Mouse (Mus musculus): ENCODE measurements at regions not wholly inside any gene's neighbourhood (a gene's known extent, or its start where the extent isn't known, plus 50 kb on each side); places are given as distances from the start of the nearest gene placed in this dataset.

DNA sequence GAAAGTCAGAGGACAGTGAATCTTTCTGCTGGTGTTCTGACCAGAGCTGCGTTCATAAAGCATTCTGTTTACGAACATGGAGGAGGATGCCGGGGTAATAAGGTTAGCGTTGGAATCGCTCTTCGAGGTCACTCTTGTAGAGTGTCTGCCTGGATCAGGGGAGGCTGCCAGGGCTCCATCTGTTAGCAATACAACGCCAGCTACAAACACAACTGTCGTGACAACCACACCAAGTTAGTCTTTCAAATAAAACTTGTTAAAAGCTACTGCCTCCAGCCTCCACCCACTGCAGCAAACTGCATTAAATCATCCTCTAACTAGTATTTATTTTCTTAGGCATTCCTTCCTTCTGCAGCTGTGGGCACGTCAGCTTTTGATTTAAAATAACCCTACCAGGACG lies 525.0 kb downstream of the 1700129C05Rik start:
- H3K27ac ChIP-seq (ENCODE audit: insufficient read depth, low read depth): no peak overlapping the region
- dilution Hi-C loops (cut with MboI; ENCODE audit: extremely low pct_ligation_motif_present, extremely low pct_unique_long_range_greater_than_20kb, low sequenced_read_pairs): no loop called here
- no peak for DNase-seq (ENCODE audit: extremely low read depth)

GRCm38 (mm10) chr14:58608216-58608615 lies 534.5 kb downstream of the 1700129C05Rik start:
- H3K4me2 ChIP-seq (ENCODE audit: insufficient read depth, low read depth, poor library complexity, severe bottlenecking): no peak overlapping the region

More for the DNA sequence above, 525.0 kb downstream of the 1700129C05Rik start:
- Histone ChIP-seq H3K9me3 (replicated peaks; ENCODE audit: low read length) (peaks cover 3% of the 10 kb centered on the region), H3K4me3 (replicated peaks in 1 of 3; ENCODE audit: low read depth in 2 of 3, low read length in 2 of 3, poor library complexity in 1 of 3) (no peak overlapping the region), H3K36me3 (replicated peaks in 1 of 2; ENCODE audit: control insufficient read depth in 1 of 2, insufficient read depth in 1 of 2, low read length in 1 of 2) (no peaks in the 10 kb centered on the region), H3K27me3 (replicated peaks) (no peaks in the 10 kb centered on the region), H3K79me2 (replicated peaks; ENCODE audit: control insufficient read depth, extremely low read depth, insufficient read depth, poor library complexity, severe bottlenecking) (no peaks in the 10 kb centered on the region), H3K9ac (ENCODE audit: insufficient read depth, low read depth) (no peak overlapping the region), H3K4me2 (ENCODE audit: insufficient read depth, low read depth, poor library complexity, severe bottlenecking) (no peak overlapping the region), H3K4me1 (ENCODE audit: control insufficient read depth in 1 of 2, insufficient read depth in 2 of 2) (peaks cover 7 to 31% of the 10 kb centered on the region in 2 experiments; a peak in 3 of 4 replicates)
- TF ChIP-seq SMC3 (IDR thresholded peaks at IDR 0.05; ENCODE audit: low read depth, low read length): no peak
- TF ChIP-seq IRF4 (IDR thresholded peaks at IDR 0.05; ENCODE audit: low read depth, low read length): no peak
- no peak for TF ChIP-seq MAZ (IDR thresholded peaks at IDR 0.05; ENCODE audit: low read depth, low read length)
- no peak for TF ChIP-seq CHD1 (IDR thresholded peaks at IDR 0.05; ENCODE audit: low read depth, low read length)
- no peak for TF ChIP-seq RCOR1 (conservative IDR thresholded peaks at IDR 0.05; ENCODE audit: low read depth, low read length)
- TF ChIP-seq ZKSCAN1 (IDR thresholded peaks at IDR 0.05; ENCODE audit: borderline replicate concordance, low read depth, low read length): no peak
- TF ChIP-seq USF2 (conservative IDR thresholded peaks at IDR 0.05; ENCODE audit: low read depth, low read length): no peak
- TF ChIP-seq ZMIZ1 (IDR thresholded peaks at IDR 0.05; ENCODE audit: low read depth, low read length): no peak
- TF ChIP-seq ETS1 (conservative IDR thresholded peaks at IDR 0.05; ENCODE audit: low read depth, low read length): no peak
- no peak for TF ChIP-seq HCFC1 (IDR thresholded peaks at IDR 0.05; ENCODE audit: low read depth, low read length)
- TF ChIP-seq KAT2A (IDR thresholded peaks at IDR 0.05; ENCODE audit: insufficient replicate concordance, low read length): no peak
- in situ Hi-C loops (cut with MboI; ENCODE audit: low pct_ligation_motif_present, low pct_unique_long_range_greater_than_20kb, low sequenced_read_pairs): no loop called here

More at GRCm38 (mm10) chr14:58608216-58608615, 534.5 kb downstream of the 1700129C05Rik start:
- H3K27me3 ChIP-seq (replicated peaks): no peaks in the 10 kb centered on the region
- H3K36me3 ChIP-seq (replicated peaks in 1 of 2; ENCODE audit: control insufficient read depth in 1 of 2, insufficient read depth in 1 of 2, low read length in 1 of 2): no peaks in the 10 kb centered on the region
- H3K9me3 ChIP-seq (replicated peaks; ENCODE audit: low read length): peaks cover 3% of the 10 kb centered on the region
- no peak overlapping the region for H3K4me3 ChIP-seq (replicated peaks in 1 of 3; ENCODE audit: low read depth in 2 of 3, low read length in 2 of 3, poor library complexity in 1 of 3)
- in situ Hi-C loops (cut with MboI; ENCODE audit: low pct_ligation_motif_present, low pct_unique_long_range_greater_than_20kb, low sequenced_read_pairs) (no loop called here), dilution Hi-C loops (cut with MboI; ENCODE audit: extremely low pct_ligation_motif_present, extremely low pct_unique_long_range_greater_than_20kb, low sequenced_read_pairs) (no loop called here)
- H3K4me1 ChIP-seq (ENCODE audit: control insufficient read depth in 1 of 2, insufficient read depth in 2 of 2): no peaks in the 10 kb centered on the region
- no peak for DNase-seq (ENCODE audit: extremely low read depth)
- no peak overlapping the region for H3K27ac ChIP-seq (ENCODE audit: insufficient read depth, low read depth)
- TF ChIP-seq ZC3H11A (IDR thresholded peaks at IDR 0.05; ENCODE audit: low read depth, low read length) (no peak), TBP (conservative IDR thresholded peaks at IDR 0.05; ENCODE audit: low read depth, low read length) (no peak), CHD1 (IDR thresholded peaks at IDR 0.05; ENCODE audit: low read depth, low read length) (no peak), SIN3A (IDR thresholded peaks at IDR 0.05; ENCODE audit: low read length) (no peak), PAX5 (IDR thresholded peaks at IDR 0.05; ENCODE audit: low read length) (no peak), CHD2 (IDR thresholded peaks at IDR 0.05; ENCODE audit: low read length) (no peak), MYC (IDR thresholded peaks at IDR 0.05; ENCODE audit: low read depth, low read length) (no peak), MAZ (IDR thresholded peaks at IDR 0.05; ENCODE audit: low read depth, low read length) (no peak), ZKSCAN1 (IDR thresholded peaks at IDR 0.05; ENCODE audit: borderline replicate concordance, low read depth, low read length) (no peak), MEF2A (IDR thresholded peaks at IDR 0.05; ENCODE audit: borderline replicate concordance, low read depth, low read length) (no peak), ZNF384 (IDR thresholded peaks at IDR 0.05; ENCODE audit: low read depth, low read length) (no peak), NRF1 (IDR thresholded peaks at IDR 0.05; ENCODE audit: low read depth, low read length) (no peak), JUN (IDR thresholded peaks at IDR 0.05; ENCODE audit: insufficient read depth, low read depth, low read length) (no peak), UBTF (IDR thresholded peaks at IDR 0.05; ENCODE audit: low read depth, low read length) (no peak), CTCF (conservative IDR thresholded peaks at IDR 0.05 in 1 of 2, IDR thresholded peaks at IDR 0.05 in 1 of 2; ENCODE audit: low read depth in 2 of 2, low read length in 2 of 2) (no peak), IRF4 (IDR thresholded peaks at IDR 0.05; ENCODE audit: low read depth, low read length) (no peak), USF1 (IDR thresholded peaks at IDR 0.05; ENCODE audit: low read depth, low read length) (no peak), USF2 (conservative IDR thresholded peaks at IDR 0.05; ENCODE audit: low read depth, low read length) (no peak), RAD21 (IDR thresholded peaks at IDR 0.05; ENCODE audit: low read depth, low read length) (no peak), JUND (conservative IDR thresholded peaks at IDR 0.05; ENCODE audit: low read depth, low read length) (no peak)
- H3K9ac ChIP-seq (ENCODE audit: insufficient read depth, low read depth): no peak overlapping the region
- no peaks in the 10 kb centered on the region for H3K79me2 ChIP-seq (replicated peaks; ENCODE audit: control insufficient read depth, extremely low read depth, insufficient read depth, poor library complexity, severe bottlenecking)

Measured in CH12.LX (cell line).